Mouse (Mus musculus) E14TG2a.4 (cell line): ENCODE measurements around the gene Gm13691.
"Not testable (repeated sequence)": the region's sequence is repeated elsewhere in the genome, so short reads cannot be mapped to it uniquely, and the experiment has no call there.

ENCODE experiments used
- CTCF ChIP-seq: conservative IDR thresholded peaks from 2 replicates; pipeline ENCODE4 v1.5.1; 2014; ENCODE audit warnings: low read length
- NANOG ChIP-seq: IDR thresholded peaks from 2 replicates; pipeline ENCODE4 v1.6.1; 2014; ENCODE audit warnings: borderline replicate concordance, low read length, mixed read lengths
- POU5F1 ChIP-seq: IDR thresholded peaks from 2 replicates; pipeline ENCODE4 v1.6.1; 2014; ENCODE audit warnings: low read length, borderline replicate concordance

DNA sequence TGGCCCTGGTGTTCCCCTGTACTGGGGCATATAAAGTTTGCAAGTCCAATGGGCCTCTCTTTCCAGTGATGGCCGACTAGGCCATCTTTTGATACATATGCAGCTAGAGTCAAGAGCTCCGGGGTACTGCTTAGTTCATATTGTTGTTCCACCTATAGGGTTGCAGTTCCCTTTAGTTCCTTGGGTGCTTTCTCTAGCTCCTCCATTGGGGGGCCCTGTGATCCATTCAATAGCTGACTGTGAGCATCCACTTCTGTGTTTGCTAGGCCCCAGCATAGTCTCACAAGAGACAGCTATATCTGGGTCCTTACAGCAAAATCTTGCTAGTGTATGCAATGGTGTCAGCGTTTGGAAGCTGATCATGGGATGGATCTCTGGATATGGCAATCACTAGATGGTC is 4.2 kb downstream of the Gm13691 start:
- not testable (repeated sequence) for TF ChIP-seq CTCF, POU5F1, NANOG
